9 mouse cellular contexts compared by ENCODE assay signal in the genomic region with DNA sequence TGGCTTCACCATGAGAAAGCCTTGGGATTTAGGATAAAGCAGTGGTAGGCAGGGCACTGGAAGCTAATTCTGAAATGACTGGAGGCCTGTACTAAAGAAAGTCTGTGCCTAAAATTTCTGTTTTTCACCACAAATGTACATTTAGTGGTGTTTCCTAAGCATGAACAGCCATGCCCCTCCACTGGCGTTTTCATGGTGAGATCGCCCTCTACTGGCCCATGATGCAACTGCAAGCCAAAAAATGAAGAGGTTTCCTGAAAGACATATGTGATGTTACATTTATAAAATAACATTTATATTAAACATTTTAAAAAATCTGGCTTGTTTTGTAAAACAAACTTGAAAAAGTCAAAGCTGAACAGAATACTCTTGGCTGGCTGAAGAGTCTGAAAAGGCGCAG. TPM values are rescaled to one million over a fixed set of nuclear protein-coding genes. Genes with fewer than 3 reads are reported as not detected.
DNase-seq lines count a peak whose midpoint lies in the region; ATAC-seq and TF ChIP-seq lines count a peak whose summit lies in the region.
"Had no signal": no experiment of that assay in that cellular context is flagged by ENCODE, and none has a peak within 500 bp of the region (broad histone marks: within the 10 kb centered on the region; RNA-seq: fewer than 3 reads in every experiment).

No protein-coding gene starts in this region.

- no peaks in the 10 kb centered on the region for H3K9me3 ChIP-seq in forebrain, embryonic 11.5 days (ENCODE audit: control insufficient read depth, low read length)
- no peaks in the 10 kb centered on the region for H3K9me3 ChIP-seq in forebrain, embryonic 15.5 days
- no peaks in the 10 kb centered on the region for H3K9me3 ChIP-seq in midbrain, embryonic 10.5 days (replicated peaks)
- no peaks in the 10 kb centered on the region for H3K9me3 ChIP-seq in midbrain, embryonic 13.5 days
- H3K9me3 ChIP-seq in forebrain, embryonic 14.5 days (replicated peaks; ENCODE audit: control insufficient read depth, low read length), result no peaks in the 10 kb centered on the region

- no peak overlapping the region for H3K4me2 ChIP-seq in forebrain, embryonic 11.5 days (ENCODE audit: low read depth, low read length, severe bottlenecking)
- H3K4me2 ChIP-seq in forebrain, embryonic 15.5 days (replicated peaks), result no peak overlapping the region
- H3K4me2 ChIP-seq in midbrain, embryonic 13.5 days (replicated peaks), result no peak overlapping the region
- no peak overlapping the region for H3K4me2 ChIP-seq in forebrain, embryonic 14.5 days (ENCODE audit: low read length)

- no peak for ATAC-seq in forebrain, embryonic 11.5 days (replicated peaks; ENCODE audit: low FRiP score)
- no peak for ATAC-seq in forebrain, embryonic 15.5 days (replicated peaks)
- ATAC-seq in midbrain, embryonic 13.5 days, result no peak
- no peak for ATAC-seq in forebrain, embryonic 14.5 days

- H3K27ac ChIP-seq in forebrain, embryonic 11.5 days (ENCODE audit: low read depth, low read length), result no peak overlapping the region
- no peak overlapping the region for H3K27ac ChIP-seq in forebrain, embryonic 15.5 days (replicated peaks)
- H3K27ac ChIP-seq in midbrain, embryonic 10.5 days (replicated peaks), result no peak overlapping the region
- no peak overlapping the region for H3K27ac ChIP-seq in midbrain, embryonic 13.5 days
- no peak overlapping the region for H3K27ac ChIP-seq in bone marrow macrophage, adult 2 months (ENCODE audit: insufficient read depth, low read depth, low read length)
- no peak overlapping the region for H3K27ac ChIP-seq in forebrain, embryonic 14.5 days (ENCODE audit: low read depth, low read length)
- H3K27ac ChIP-seq: macrophage had no signal

- WGBS in forebrain, embryonic 11.5 days, result 32% methylated on average over 3 of the region's 3 CpGs
- 32% methylated on average over 3 of the region's 3 CpGs for WGBS in forebrain, embryonic 15.5 days
- WGBS in midbrain, embryonic 10.5 days, result 31% methylated on average over 3 of the region's 3 CpGs
- 33% methylated on average over 3 of the region's 3 CpGs for WGBS in midbrain, embryonic 13.5 days
- WGBS in forebrain, embryonic 14.5 days, result 30% methylated on average over 3 of the region's 3 CpGs

- no peaks in the 10 kb centered on the region for H3K4me1 ChIP-seq in forebrain, embryonic 11.5 days (replicated peaks; ENCODE audit: control insufficient read depth, insufficient read depth, low read length)
- no peaks in the 10 kb centered on the region for H3K4me1 ChIP-seq in forebrain, embryonic 15.5 days
- no peaks in the 10 kb centered on the region for H3K4me1 ChIP-seq in midbrain, embryonic 10.5 days
- H3K4me1 ChIP-seq in midbrain, embryonic 13.5 days (replicated peaks), result no peaks in the 10 kb centered on the region
- H3K4me1 ChIP-seq in bone marrow macrophage, adult 2 months (ENCODE audit: control insufficient read depth, insufficient read depth, low read length), result no peaks in the 10 kb centered on the region
- no peaks in the 10 kb centered on the region for H3K4me1 ChIP-seq in forebrain, embryonic 14.5 days (ENCODE audit: control insufficient read depth, insufficient read depth, low read length)

- DNase-seq in forebrain, embryonic 11.5 days (ENCODE audit: low spot score), result peak; percentile 76
- DNase-seq in midbrain, embryonic 10.5 days (ENCODE audit: low spot score), result peak; percentile 50
- DNase-seq in forebrain, embryonic 14.5 days (ENCODE audit: low spot score), result peak; percentile 63
- DNase-seq in lung, postnatal 14 days, result peak; percentile 65
- DNase-seq in thymus, postnatal 36 days, result peak; percentile 36 to 64

- H3K36me3 ChIP-seq in forebrain, embryonic 11.5 days (ENCODE audit: control insufficient read depth, insufficient read depth, low read length), result no peaks in the 10 kb centered on the region; the same call in 1 of the 2 replicates
- peaks cover 48% of the 10 kb centered on the region for H3K36me3 ChIP-seq in forebrain, embryonic 15.5 days
- H3K36me3 ChIP-seq in midbrain, embryonic 10.5 days, result peaks cover 79% of the 10 kb centered on the region
- H3K36me3 ChIP-seq in midbrain, embryonic 13.5 days, result peaks cover 60% of the 10 kb centered on the region
- peaks cover 61% of the 10 kb centered on the region for H3K36me3 ChIP-seq in forebrain, embryonic 14.5 days (ENCODE audit: control insufficient read depth, insufficient read depth, low read length)

- H3K27me3 ChIP-seq in forebrain, embryonic 11.5 days (ENCODE audit: control insufficient read depth, insufficient read depth, low read length), result no peaks in the 10 kb centered on the region
- H3K27me3 ChIP-seq in forebrain, embryonic 15.5 days, result no peaks in the 10 kb centered on the region
- no peaks in the 10 kb centered on the region for H3K27me3 ChIP-seq in midbrain, embryonic 10.5 days (ENCODE audit: low read depth, poor library complexity, severe bottlenecking)
- H3K27me3 ChIP-seq in midbrain, embryonic 13.5 days, result no peaks in the 10 kb centered on the region
- no peaks in the 10 kb centered on the region for H3K27me3 ChIP-seq in forebrain, embryonic 14.5 days (replicated peaks; ENCODE audit: control insufficient read depth, insufficient read depth, low read length)

- no peak for TF ChIP-seq POLR2A in bone marrow macrophage, adult 2 months (IDR thresholded peaks at IDR 0.05; ENCODE audit: borderline replicate concordance, low read depth, low read length)

- H3K4me3 ChIP-seq in forebrain, embryonic 11.5 days (ENCODE audit: low read depth, low read length), result no peak overlapping the region
- H3K4me3 ChIP-seq in forebrain, embryonic 15.5 days, result no peak overlapping the region
- H3K4me3 ChIP-seq in midbrain, embryonic 10.5 days, result no peak overlapping the region
- no peak overlapping the region for H3K4me3 ChIP-seq in midbrain, embryonic 13.5 days (replicated peaks)
- H3K4me3 ChIP-seq in bone marrow macrophage, adult 2 months (ENCODE audit: insufficient read depth, low read length), result no peak overlapping the region
- no peak overlapping the region for H3K4me3 ChIP-seq in forebrain, embryonic 14.5 days (ENCODE audit: low read depth, low read length)

- no peak overlapping the region for H3K9ac ChIP-seq in forebrain, embryonic 11.5 days (ENCODE audit: low read length)
- H3K9ac ChIP-seq in forebrain, embryonic 15.5 days (replicated peaks), result no peak overlapping the region
- H3K9ac ChIP-seq in midbrain, embryonic 13.5 days (replicated peaks), result no peak overlapping the region
- no peak overlapping the region for H3K9ac ChIP-seq in forebrain, embryonic 14.5 days (ENCODE audit: low read length)

- peak; percentile 90 for TF ChIP-seq CTCF in bone marrow macrophage, adult 2 months (IDR thresholded peaks at IDR 0.05; ENCODE audit: low read depth, low read length)

RNA-seq across cellular contexts. Expression of a gene that starts 23.3 kb away (rescaled TPM):
- 2.5 and 2.7 TPM in 2 replicates for polyA plus RNA-seq in forebrain, embryonic 11.5 days (2014; fragmentation: Nextera tagmentation; extraction: Ambion mirVana)
- polyA plus RNA-seq in forebrain, embryonic 15.5 days (2015; fragmentation: Nextera tagmentation; extraction: Ambion mirVana), result 3.8 and 4.3 TPM in 2 replicates
- polyA plus RNA-seq in midbrain, embryonic 10.5 days (2016; fragmentation: Nextera tagmentation; extraction: Ambion mirVana), result 4.3 and 5.2 TPM in 2 replicates
- 2.7 and 3.5 TPM in 2 replicates for polyA plus RNA-seq in midbrain, embryonic 13.5 days (2015; fragmentation: Nextera tagmentation; extraction: Ambion mirVana)
- polyA plus RNA-seq in bone marrow macrophage, adult 2 months (2012; ENCODE audit: insufficient read depth, insufficient read length, missing spikeins), result 6.3 and 6.9 TPM in 2 replicates
- 2.6 TPM in 2 replicates for polyA plus RNA-seq in forebrain, embryonic 14.5 days (2014; fragmentation: Nextera tagmentation; extraction: Ambion mirVana)

RNA-seq across cellular contexts. Expression of a gene that starts 45.4 kb away (rescaled TPM):
- polyA plus RNA-seq in forebrain, embryonic 11.5 days (2014; fragmentation: Nextera tagmentation; extraction: Ambion mirVana), result 7.8 and 10.1 TPM in 2 replicates
- polyA plus RNA-seq in forebrain, embryonic 15.5 days (2015; fragmentation: Nextera tagmentation; extraction: Ambion mirVana), result 7.3 and 7.6 TPM in 2 replicates
- 6.4 and 7.1 TPM in 2 replicates for polyA plus RNA-seq in midbrain, embryonic 10.5 days (2016; fragmentation: Nextera tagmentation; extraction: Ambion mirVana)
- polyA plus RNA-seq in midbrain, embryonic 13.5 days (2015; fragmentation: Nextera tagmentation; extraction: Ambion mirVana), result 5.8 and 5.9 TPM in 2 replicates
- 0.36 and 0.52 TPM in 2 replicates for polyA plus RNA-seq in bone marrow macrophage, adult 2 months (2012; ENCODE audit: insufficient read depth, insufficient read length, missing spikeins)
- polyA plus RNA-seq in forebrain, embryonic 14.5 days (2014; fragmentation: Nextera tagmentation; extraction: Ambion mirVana), result 8.0 and 8.8 TPM in 2 replicates
